Mouse (Mus musculus) left cerebral cortex, postnatal 14 days (tissue): ENCODE measurements around the gene Rtkn. TPM values are rescaled to one million over a fixed set of nuclear protein-coding genes. Genes with fewer than 3 reads are reported as not detected.

Source experiments
- DNase-seq, 2 experiments: peaks; one replicate each; pipeline ENCODE4 v3.0.0; 2021 to 2022; ENCODE audit warnings: low spot score in 2 of 2, mixed read lengths in 1 of 2
- intact Hi-C: fragments of 180-260 bp; cut with DNase I; formaldehyde crosslinking; loops from one replicate; pipeline ENCODE4 v1.15.1; 2025
- total RNA-seq, 2 experiments: library from RNA; stranded (reverse); gene quantifications; 2 replicates each; pipeline ENCODE4 v1.2.3; 2021

The Rtkn gene
- total RNA-seq, 2 experiments from 2014 or later, result 55.2 to 62.4 TPM

- no peak for DNase-seq
- intact Hi-C loops, result loop anchor here (5.0 kb wide), 1 partner anchor 165 kb away; no protein-coding TSS in a partner anchor
Observed at GRCm38 (mm10) chr6:83161921-83162641, 26.8 kb downstream of the Rtkn start.

GRCm38 (mm10) chr6:83162701-83163100 is 27.4 kb downstream of the Rtkn start:
- intact Hi-C loops, result loop anchor here (5.0 kb wide), 1 partner anchor 165 kb away; no protein-coding TSS in a partner anchor
- peak in 1 of 2 experiments; percentile 67 for DNase-seq

DNA sequence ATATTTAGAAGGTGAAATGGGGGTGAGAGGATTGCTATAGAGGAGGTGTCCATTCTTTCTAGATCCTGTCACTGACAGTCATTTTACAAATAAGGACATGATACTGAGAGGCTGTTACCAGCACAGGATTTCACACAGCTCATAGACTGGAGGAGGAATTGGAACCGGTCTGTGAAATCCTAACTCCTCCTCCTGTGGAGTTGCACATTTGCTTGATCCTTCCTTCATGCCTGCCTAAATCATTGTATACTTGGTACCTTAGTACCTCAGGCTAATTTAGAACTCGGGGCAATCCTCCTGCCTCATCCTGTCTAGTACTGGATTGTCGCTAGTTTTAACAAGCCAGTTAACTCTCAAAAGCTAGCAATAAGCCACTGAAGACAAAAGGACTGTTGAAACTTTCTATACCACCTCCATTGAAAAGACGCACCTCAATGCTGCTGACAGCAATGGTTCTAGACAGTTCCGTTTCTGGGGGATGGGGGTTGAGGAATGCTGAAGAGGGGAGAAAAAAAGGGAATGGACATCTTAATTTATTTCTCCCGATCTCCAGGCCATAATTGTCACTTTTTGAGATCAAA is 29.9 kb downstream of the Rtkn start:
- DNase-seq, result no peak
- intact Hi-C loops, result no loop called here

- peak; percentile 94 for DNase-seq
- intact Hi-C loops, result no loop called here
Observed at GRCm38 (mm10) chr6:83165607-83166242, 30.5 kb downstream of the Rtkn start, which contains the start of gene Dctn1. TSS of gene Dctn1 (plus strand) at chr6:83165920.

DNA sequence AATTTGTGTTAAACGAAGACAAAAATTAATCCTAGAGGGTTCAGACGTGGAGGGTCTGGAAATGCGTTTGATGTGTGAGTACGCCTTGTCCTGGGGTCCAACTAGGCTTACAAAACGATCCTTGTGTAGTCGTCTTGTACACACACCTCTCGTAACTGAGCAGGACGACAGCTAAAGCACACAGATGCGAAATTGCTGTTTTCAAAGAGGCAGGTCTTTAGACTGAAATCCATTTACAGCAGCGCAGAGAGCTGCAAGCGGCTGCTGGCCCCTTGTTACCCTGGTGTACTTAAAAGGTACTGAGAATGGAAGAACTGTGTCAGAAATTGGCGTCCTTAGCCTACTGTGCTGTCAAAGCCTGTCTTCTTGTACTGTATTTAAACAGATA is 31.0 kb downstream of the Rtkn start:
- no peak for DNase-seq
- intact Hi-C loops, result no loop called here

- no peak for DNase-seq
- intact Hi-C loops, result no loop called here
Observed at GRCm38 (mm10) chr6:83169872-83170271, 34.6 kb downstream of the Rtkn start.

GRCm38 (mm10) chr6:83171063-83171462 is 35.8 kb downstream of the Rtkn start:
- peak; percentile 36 to 80 for DNase-seq
- intact Hi-C loops, result no loop called here

DNA sequence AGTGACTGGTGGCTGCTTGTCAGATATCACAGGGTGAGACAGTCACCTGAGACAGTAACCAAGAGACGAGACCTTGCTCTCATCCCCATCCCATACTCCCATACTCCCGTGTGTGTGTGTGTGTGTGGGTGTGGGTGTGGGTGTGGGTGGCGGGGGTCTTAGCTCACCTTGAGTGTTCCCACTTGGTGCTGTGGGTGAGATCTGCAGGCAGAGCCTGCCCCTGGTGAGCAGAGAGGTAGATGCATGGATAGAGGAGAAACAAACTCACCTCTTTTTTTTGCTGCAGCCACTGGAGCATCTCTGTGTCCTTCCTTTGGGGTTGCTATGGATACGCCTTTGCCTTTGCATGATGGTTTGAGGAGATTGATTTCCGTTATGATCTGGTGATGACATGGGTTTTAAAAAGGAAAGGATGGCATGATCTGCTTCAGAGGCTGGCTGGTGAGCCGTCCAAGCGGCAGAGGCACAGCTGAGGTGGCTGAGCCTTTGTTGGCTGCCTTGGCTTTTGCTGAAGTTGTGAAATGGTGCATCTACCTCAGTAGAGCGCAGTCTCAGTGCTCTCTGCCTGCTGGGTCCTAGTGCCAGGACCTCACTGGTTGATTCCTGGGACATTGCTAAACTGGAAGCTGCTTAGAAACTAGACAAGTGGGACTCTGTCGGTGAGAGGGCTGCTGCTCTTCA is 37.1 kb downstream of the Rtkn start:
- intact Hi-C loops, result no loop called here
- peak; percentile 69 to 70 for DNase-seq

- DNase-seq, result no peak
- intact Hi-C loops, result no loop called here
Observed at GRCm38 (mm10) chr6:83175996-83176395, 40.7 kb downstream of the Rtkn start.

- peak; percentile 73 to 79 for DNase-seq
- intact Hi-C loops, result no loop called here
Observed at GRCm38 (mm10) chr6:83179390-83180117, 44.3 kb downstream of the Rtkn start.

GRCm38 (mm10) chr6:83180605-83181004 is 45.3 kb downstream of the Rtkn start:
- DNase-seq, result no peak
- intact Hi-C loops, result no loop called here

DNA sequence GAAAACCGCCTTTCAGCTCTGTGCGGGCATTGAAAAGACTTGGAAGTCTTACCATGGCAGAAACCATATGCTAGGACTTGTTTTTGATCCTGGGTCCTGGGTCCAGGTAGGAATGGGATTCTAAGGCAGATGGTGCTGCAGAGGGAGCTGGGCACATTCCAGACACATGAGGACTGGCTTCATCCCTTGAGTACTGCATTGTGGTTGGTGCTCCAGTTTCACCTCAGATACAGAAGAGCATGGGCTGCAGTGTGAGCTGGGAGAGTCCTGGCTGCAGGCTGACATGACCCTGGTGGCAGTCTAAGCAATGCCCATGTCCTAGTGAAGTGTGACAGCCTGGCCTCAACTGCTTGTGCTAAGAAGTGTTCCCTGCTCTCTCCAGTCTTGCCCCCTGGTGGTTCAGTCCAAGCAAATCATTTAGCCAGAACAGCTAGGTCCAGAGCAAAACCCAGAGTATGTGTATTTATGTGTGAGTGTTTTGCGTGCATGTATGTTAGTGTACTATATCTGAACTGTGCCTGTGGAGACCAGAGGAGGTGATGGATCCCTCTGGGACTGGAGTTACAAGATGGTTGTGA is 49.7 kb downstream of the Rtkn start:
- intact Hi-C loops, result no loop called here
- no peak for DNase-seq

- intact Hi-C loops, result no loop called here
- DNase-seq, result peak; percentile 90 to 92
Observed at GRCm38 (mm10) chr6:83185895-83186861, 50.9 kb downstream of the Rtkn start.

GRCm38 (mm10) chr6:83186946-83187345 is 51.7 kb downstream of the Rtkn start:
- intact Hi-C loops, result no loop called here
- DNase-seq, result no peak

- intact Hi-C loops, result no loop called here
- DNase-seq, result no peak
Observed at GRCm38 (mm10) chr6:83193571-83193970, 58.3 kb downstream of the Rtkn start.

DNA sequence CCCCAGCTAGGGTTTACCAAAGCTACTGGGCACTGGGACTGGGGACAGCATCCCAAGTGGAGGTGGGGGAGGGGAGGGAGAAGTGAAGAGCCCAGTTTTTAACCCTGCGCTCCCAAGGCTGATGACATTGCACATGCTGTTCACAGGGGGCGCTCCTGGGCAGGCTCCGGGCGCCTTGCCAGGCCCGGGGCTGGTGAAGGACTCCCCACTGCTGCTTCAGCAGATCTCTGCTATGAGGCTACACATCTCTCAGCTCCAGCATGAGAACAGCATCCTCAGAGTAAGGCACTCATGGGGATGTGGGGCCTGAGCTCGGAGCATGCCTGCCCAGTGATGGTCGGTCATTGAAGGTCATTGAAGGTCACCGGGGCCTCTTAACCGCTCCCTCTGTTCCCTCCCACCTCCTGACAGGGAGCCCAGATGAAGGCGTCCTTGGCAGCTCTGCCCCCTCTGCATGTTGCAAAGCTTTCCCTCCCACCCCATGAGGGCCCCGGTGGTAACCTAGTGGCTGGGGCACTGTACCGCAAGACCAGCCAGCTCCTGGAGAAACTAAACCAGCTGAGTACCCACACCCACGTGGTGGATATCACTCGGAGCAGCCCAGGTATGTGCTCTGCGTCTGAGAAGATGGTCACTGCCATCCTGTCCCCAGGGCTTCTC is 62.2 kb downstream of the Rtkn start:
- intact Hi-C loops, result no loop called here
- DNase-seq, result peak; percentile 74 to 85
